Mouse (Mus musculus): ENCODE results near the gene Il1rl2.

DNA sequence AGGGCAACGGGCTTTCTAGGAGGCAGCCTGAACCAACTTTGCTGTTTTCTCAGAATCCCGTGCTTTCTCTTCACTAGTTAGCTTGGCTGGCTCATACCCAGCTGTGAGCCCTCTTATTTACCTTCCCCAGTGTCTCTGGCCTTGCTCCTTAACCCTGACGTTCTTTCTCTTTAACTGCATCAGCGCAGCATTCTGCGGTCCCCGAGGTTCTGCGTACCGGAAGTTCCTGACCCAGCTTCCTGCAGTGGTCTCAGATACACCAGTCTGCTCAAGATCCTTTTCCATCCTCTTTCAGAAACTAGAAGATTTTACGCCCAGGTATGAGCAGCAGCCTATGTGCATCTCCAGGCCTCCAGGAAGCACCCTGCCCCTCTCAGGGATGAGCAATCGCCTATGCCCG is 56.6 kb downstream of the Il1rl2 start:
- TF ChIP-seq POLR2A (IDR thresholded peaks at IDR 0.05; ENCODE audit: low read depth, low read length) (no peak), CTCF (IDR thresholded peaks at IDR 0.05; ENCODE audit: extremely low read depth, insufficient read length, insufficient replicate concordance, low read depth, low read length) (no peak)

Measured in small intestine, adult 2 months (tissue).